Mouse (Mus musculus): ENCODE measurements around the gene Olfr56.

DNA sequence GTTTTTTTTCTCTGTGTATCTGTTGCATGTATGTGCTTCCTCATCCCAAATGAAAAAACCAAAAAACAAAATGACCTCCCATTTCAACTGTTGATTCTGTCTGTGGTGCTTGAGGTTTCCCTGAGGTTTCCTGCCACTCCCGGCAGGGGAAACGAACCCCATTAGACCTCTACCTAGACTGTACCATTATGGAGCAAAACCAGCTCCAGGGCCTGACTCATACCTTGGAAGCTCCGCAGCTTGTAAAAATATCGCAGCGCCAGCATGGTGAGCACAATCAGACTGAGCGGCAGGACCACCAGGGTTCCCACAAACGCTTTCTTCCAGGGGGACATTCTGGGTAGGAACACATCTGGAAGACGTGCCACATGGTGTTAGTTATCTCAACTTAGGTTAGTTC is 196.7 kb downstream of the Olfr56 start:
- TF ChIP-seq CTCF (IDR thresholded peaks at IDR 0.05; ENCODE audit: low read depth, low read length) (no peak), TAL1 (conservative IDR thresholded peaks at IDR 0.05; ENCODE audit: low read depth, low read length) (no peak), POLR2AphosphoS5 (IDR thresholded peaks at IDR 0.05; ENCODE audit: insufficient replicate concordance, low read depth, low read length) (no peak), GATA1 (IDR thresholded peaks at IDR 0.05; ENCODE audit: borderline replicate concordance, low read length) (no peak)
